Mouse (Mus musculus) c-Kit-positive CD71-negative TER-119-negative erythroid progenitor cells, embryonic 14.5 days (primary cell): ENCODE data around the gene Tmem88.

Experiments
- DNase-seq: peaks from one replicate; pipeline ENCODE4 v3.0.0-alpha.2; 2013; ENCODE audit warnings: low read depth

Gene Tmem88

GRCm38 (mm10) chr11:69357690-69358089, 40.3 kb downstream of the Tmem88 start:
- no peak for DNase-seq

- DNase-seq = no peak
Observed at GRCm38 (mm10) chr11:69356544-69356943, 41.5 kb downstream of the Tmem88 start.
